8 mouse cellular contexts compared by ENCODE assay signal in the genomic region with DNA sequence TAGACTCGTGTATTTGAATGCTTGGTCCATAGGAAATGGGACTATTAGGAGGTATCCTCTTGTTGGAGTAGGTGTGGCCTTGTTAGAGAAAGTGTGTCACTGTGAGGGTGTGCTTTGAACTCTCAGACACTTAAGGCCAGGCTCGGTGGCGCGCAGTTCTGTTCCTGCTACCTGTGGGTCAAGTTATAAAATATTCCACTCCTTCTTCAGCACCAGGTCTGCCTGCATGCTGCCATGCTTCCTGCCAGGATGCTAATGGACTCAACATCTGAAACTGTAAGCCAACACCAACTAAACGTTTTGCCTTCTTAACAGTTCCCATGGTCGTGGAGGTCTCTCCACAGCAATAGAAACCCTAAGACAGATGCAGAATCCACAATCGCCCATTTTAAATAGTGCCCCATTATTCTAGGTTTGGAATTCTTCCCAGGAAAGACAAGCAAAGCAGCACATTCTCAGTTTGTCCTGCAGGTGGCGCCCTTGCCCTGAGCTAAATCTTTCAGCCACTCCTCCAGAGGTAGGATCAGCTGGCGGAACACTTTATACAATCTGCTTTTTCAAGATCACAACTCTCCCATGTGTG.
DNase-seq lines count a peak whose midpoint lies in the region; ATAC-seq and TF ChIP-seq lines count a peak whose summit lies in the region.

No protein-coding gene starts in this region.

- H3K9ac ChIP-seq in liver, embryonic 12.5 days = no peak overlapping the region
- no peak overlapping the region for H3K9ac ChIP-seq in intestine, embryonic 15.5 days
- no peak overlapping the region for H3K9ac ChIP-seq in midbrain, postnatal 0 days (replicated peaks; ENCODE audit: low read length, poor library complexity, severe bottlenecking)

- H3K9me3 ChIP-seq in liver, embryonic 12.5 days (replicated peaks) = no peaks in the 10 kb centered on the region
- no peaks in the 10 kb centered on the region for H3K9me3 ChIP-seq in intestine, embryonic 15.5 days
- H3K9me3 ChIP-seq in midbrain, postnatal 0 days (ENCODE audit: low read length) = no peaks in the 10 kb centered on the region

- no peak overlapping the region for H3K27ac ChIP-seq in liver, embryonic 12.5 days
- no peak overlapping the region for H3K27ac ChIP-seq in intestine, embryonic 15.5 days
- H3K27ac ChIP-seq in midbrain, postnatal 0 days (ENCODE audit: low read depth, low read length) = no peak overlapping the region

- peak; percentile 97 for TF ChIP-seq CTCF in midbrain, postnatal 0 days (IDR thresholded peaks at IDR 0.05)

- H3K4me2 ChIP-seq in liver, embryonic 12.5 days = no peak overlapping the region
- H3K4me2 ChIP-seq in intestine, embryonic 15.5 days (replicated peaks) = no peak overlapping the region
- no peak overlapping the region for H3K4me2 ChIP-seq in midbrain, postnatal 0 days (ENCODE audit: low read depth, low read length, poor library complexity, severe bottlenecking)

- no peaks in the 10 kb centered on the region for H3K36me3 ChIP-seq in liver, embryonic 12.5 days
- H3K36me3 ChIP-seq in intestine, embryonic 15.5 days = no peaks in the 10 kb centered on the region
- H3K36me3 ChIP-seq in midbrain, postnatal 0 days (ENCODE audit: insufficient read depth, low read length) = no peaks in the 10 kb centered on the region

- peak; percentile 63 for DNase-seq in liver
- peak; percentile 59 for DNase-seq in cerebellum, adult 9-11 months
- peak; percentile 33 to 71 for DNase-seq in frontal cortex, postnatal 14 days (ENCODE audit: low spot score in 2 of 2)
- peak; percentile 68 to 79 for DNase-seq in left cerebral cortex, postnatal 14 days (ENCODE audit: low spot score in 2 of 2)
- peak; percentile 88 for DNase-seq in midbrain, postnatal 0 days (ENCODE audit: low spot score)
- DNase-seq in testis, postnatal 10 days (ENCODE audit: low spot score) = peak; percentile 91

- no peaks in the 10 kb centered on the region for H3K4me1 ChIP-seq in liver, embryonic 12.5 days
- H3K4me1 ChIP-seq in intestine, embryonic 15.5 days (replicated peaks) = no peaks in the 10 kb centered on the region
- no peaks in the 10 kb centered on the region for H3K4me1 ChIP-seq in midbrain, postnatal 0 days (ENCODE audit: insufficient read depth, low read length)

- no peak overlapping the region for H3K4me3 ChIP-seq in liver, embryonic 12.5 days
- no peak overlapping the region for H3K4me3 ChIP-seq in intestine, embryonic 15.5 days (replicated peaks)
- H3K4me3 ChIP-seq in midbrain, postnatal 0 days (ENCODE audit: low read depth, low read length) = no peak overlapping the region

- 13% methylated on average over 9 of the region's 9 CpGs for WGBS in liver, embryonic 12.5 days (ENCODE audit: insufficient replicate concordance)
- 27% methylated on average over 9 of the region's 9 CpGs for WGBS in intestine, embryonic 15.5 days
- 32% methylated on average over 9 of the region's 9 CpGs for WGBS in midbrain, postnatal 0 days

- intact Hi-C loops in left cerebral cortex, postnatal 14 days (cut with DNase I) = loop anchor here (1.0 to 10.0 kb wide), 2 partner anchors 157 to 1240 kb away; a partner anchor contains a TSS

- no peak for ATAC-seq in liver, embryonic 12.5 days
- ATAC-seq in intestine, embryonic 15.5 days = peak; percentile 41; the same call in 1 of the 2 replicates
- peak; percentile 83 for ATAC-seq in midbrain, postnatal 0 days (ENCODE audit: low FRiP score)

- no peaks in the 10 kb centered on the region; the same call in 1 of the 2 replicates for H3K27me3 ChIP-seq in liver, embryonic 12.5 days (replicated peaks)
- H3K27me3 ChIP-seq in intestine, embryonic 15.5 days (replicated peaks) = no peaks in the 10 kb centered on the region
- H3K27me3 ChIP-seq in midbrain, postnatal 0 days (ENCODE audit: insufficient read depth, low read length) = no peaks in the 10 kb centered on the region
